Mouse (Mus musculus) hindbrain, embryonic 16.5 days (tissue): Measurements from ENCODE around the gene Asl. TPM values are rescaled to one million over a fixed set of nuclear protein-coding genes. Genes with fewer than 3 reads are reported as not detected.

Source experiments
- ATAC-seq: fragments of 200-750 bp; cut with Nextera tagmentation; 2 replicates; pipeline ENCODE4 v1.8.0; 2017; ENCODE audit warnings: moderate TSS enrichment, moderate library complexity
- H3K27ac ChIP-seq: fragments of 300-500 bp; sonication (generic); 2 replicates; pipeline ENCODE4 v1.5.1; 2014; ENCODE audit warnings: low read depth, mild to moderate bottlenecking, control low read depth, low read length, moderate library complexity
- H3K27me3 ChIP-seq: fragments of 300-500 bp; sonication (generic); replicated peaks from 2 replicates; pipeline ENCODE4 v1.6.1; 2014; ENCODE audit warnings: low read length; ENCODE audit not compliant: control insufficient read depth, insufficient read depth
- H3K36me3 ChIP-seq: fragments of 300-500 bp; sonication (generic); 2 replicates; pipeline ENCODE4 v1.6.1; 2014; ENCODE audit warnings: mild to moderate bottlenecking, low read length, moderate library complexity, mixed read lengths; ENCODE audit not compliant: control insufficient read depth, insufficient read depth
- H3K4me1 ChIP-seq: fragments of 300-500 bp; sonication (generic); 2 replicates; pipeline ENCODE4 v1.6.1; 2014; ENCODE audit warnings: low read depth, low read length; ENCODE audit not compliant: control insufficient read depth, insufficient read depth
- H3K4me2 ChIP-seq: fragments of 300-500 bp; sonication (generic); 2 replicates; pipeline ENCODE4 v1.6.1; 2014; ENCODE audit warnings: mild to moderate bottlenecking, low read length, control low read depth, moderate library complexity
- H3K4me3 ChIP-seq: fragments of 300-500 bp; sonication (generic); 2 replicates; pipeline ENCODE4 v1.5.1; 2014; ENCODE audit warnings: mild to moderate bottlenecking, low read length, control low read depth, moderate library complexity
- H3K9ac ChIP-seq: fragments of 300-500 bp; sonication (generic); 2 replicates; pipeline ENCODE4 v1.6.1; 2014; ENCODE audit warnings: low read depth, mild to moderate bottlenecking, control low read depth, low read length, moderate library complexity
- H3K9me3 ChIP-seq: fragments of 300-500 bp; sonication (generic); 2 replicates; pipeline ENCODE4 v1.6.1; 2014; ENCODE audit warnings: mild to moderate bottlenecking, low read length, moderate library complexity; ENCODE audit not compliant: control insufficient read depth
- WGBS: fragments of 180-500 bp; shearing (Covaris S2); extraction: QIAGEN DNeasy Blood & Tissue Kit; methylation state at CpG from one replicate; pipeline ENCODE4 v1.1.7; 2014; 5-methylcytosine and 5-hydroxymethylcytosine counted together
- polyA plus RNA-seq: library from polyadenylated mRNA; unstranded; fragments of >200 nt; fragmentation: Nextera tagmentation; extraction: Ambion mirVana; gene quantifications from 2 replicates; pipeline ENCODE4 v1.2.1, GENCODE M21; 2015

The Asl gene
- polyA plus RNA-seq, 1 experiment from 2014 or later: 49.5 TPM

DNA sequence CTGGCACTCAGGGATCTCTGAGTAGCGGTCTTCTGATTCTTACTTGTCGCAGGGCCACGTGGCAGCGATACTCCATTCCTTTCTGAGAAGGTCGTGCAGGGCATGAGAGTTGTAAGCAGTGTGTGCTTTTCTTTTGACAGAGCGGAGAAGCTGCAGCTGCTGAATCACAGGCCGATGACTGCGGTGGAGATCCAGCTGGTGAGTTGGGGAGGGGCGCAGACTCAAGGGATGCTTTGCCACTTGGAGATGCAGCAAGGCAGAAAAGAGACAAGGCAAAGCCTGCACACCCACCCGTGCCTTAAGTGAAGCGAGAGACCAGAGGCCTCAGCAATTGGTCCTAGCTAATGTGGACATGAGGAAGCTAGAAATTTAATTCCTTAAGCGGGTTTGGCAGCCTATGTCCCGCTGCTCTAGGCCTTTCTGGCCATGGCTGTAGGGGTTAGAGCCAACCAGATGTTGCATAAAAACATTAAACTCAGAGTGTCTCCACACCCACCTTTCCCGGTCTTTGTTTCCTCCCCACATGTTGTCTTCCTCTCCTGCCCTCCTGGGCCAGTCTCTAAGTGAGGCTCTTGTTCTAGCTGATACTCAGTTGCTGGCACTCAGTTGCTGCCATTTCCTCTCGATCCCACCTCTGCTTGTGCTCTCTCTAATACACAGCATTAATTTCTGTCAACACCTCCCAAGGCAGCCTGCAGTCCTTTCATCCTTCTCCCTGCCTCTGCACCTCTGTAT is 19.9 kb upstream of the Asl start:
- H3K9ac ChIP-seq: no peak overlapping the region
- WGBS: 78% methylated on average over 15 of the region's 15 CpGs
- ATAC-seq: 0 out of 2 replicates have a peak, but pooled peaks have one; percentile 30
- H3K4me2 ChIP-seq: no peak overlapping the region
- H3K36me3 ChIP-seq: peaks cover 20% of the 10 kb centered on the region
- no peak overlapping the region for H3K4me3 ChIP-seq
- H3K4me1 ChIP-seq: no peaks in the 10 kb centered on the region
- no peaks in the 10 kb centered on the region for H3K9me3 ChIP-seq
- H3K27ac ChIP-seq: peak overlapping the region; percentile 44
- no peaks in the 10 kb centered on the region for H3K27me3 ChIP-seq

- Histone ChIP-seq H3K4me1 (no peaks in the 10 kb centered on the region), H3K4me2 (no peak overlapping the region), H3K9ac (no peak overlapping the region), H3K27me3 (no peaks in the 10 kb centered on the region), H3K4me3 (no peak overlapping the region), H3K36me3 (peaks cover 25% of the 10 kb centered on the region), H3K9me3 (no peaks in the 10 kb centered on the region), H3K27ac (no peak overlapping the region)
- WGBS: 84% methylated on average over 6 of the region's 6 CpGs
- ATAC-seq: no peak
These were observed 18.0 kb upstream of the Asl start for GRCm38 (mm10) chr5:130047013-130047412.

DNA sequence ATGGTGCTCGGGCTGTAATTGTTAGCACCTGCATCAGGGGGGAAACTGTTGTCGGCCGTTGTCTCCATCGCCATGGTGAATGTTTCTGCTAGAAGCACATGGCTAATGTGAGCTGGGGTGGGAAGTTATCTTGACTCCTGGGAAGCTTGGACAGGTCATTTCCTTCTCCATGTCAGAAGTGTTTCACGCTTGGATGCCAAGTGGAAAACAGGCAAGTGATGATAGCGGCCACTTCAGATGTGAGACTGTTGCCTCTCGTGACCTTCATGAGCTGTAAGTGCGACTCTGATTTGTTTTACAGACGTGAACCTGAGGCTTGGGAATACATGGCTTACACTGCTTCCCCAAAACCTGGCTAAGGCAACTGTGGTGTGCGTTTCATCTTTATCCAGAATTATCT is 17.5 kb upstream of the Asl start:
- Histone ChIP-seq H3K27me3 (no peaks in the 10 kb centered on the region), H3K9me3 (no peaks in the 10 kb centered on the region), H3K27ac (no peak overlapping the region), H3K9ac (no peak overlapping the region), H3K4me2 (no peak overlapping the region), H3K4me1 (no peaks in the 10 kb centered on the region), H3K36me3 (peaks cover 29% of the 10 kb centered on the region), H3K4me3 (no peak overlapping the region)
- 83% methylated on average over 10 of the region's 10 CpGs for WGBS
- no peak for ATAC-seq

- no peak for ATAC-seq
- Histone ChIP-seq H3K9me3 (no peaks in the 10 kb centered on the region), H3K4me3 (no peak overlapping the region), H3K36me3 (peaks cover 24% of the 10 kb centered on the region), H3K4me2 (no peak overlapping the region), H3K27me3 (no peaks in the 10 kb centered on the region), H3K4me1 (no peaks in the 10 kb centered on the region), H3K9ac (no peak overlapping the region), H3K27ac (no peak overlapping the region)
- WGBS: 86% methylated on average over 7 of the region's 7 CpGs
These were observed 17.1 kb upstream of the Asl start for GRCm38 (mm10) chr5:130046100-130046499.

- peaks cover 31% of the 10 kb centered on the region for H3K36me3 ChIP-seq
- no peak overlapping the region for H3K4me3 ChIP-seq
- no peak overlapping the region for H3K27ac ChIP-seq
- no peaks in the 10 kb centered on the region for H3K4me1 ChIP-seq
- no peak overlapping the region for H3K4me2 ChIP-seq
- no peaks in the 10 kb centered on the region for H3K9me3 ChIP-seq
- 67% methylated on average over 7 of the region's 7 CpGs for WGBS
- H3K27me3 ChIP-seq: no peaks in the 10 kb centered on the region
- H3K9ac ChIP-seq: no peak overlapping the region
- ATAC-seq: no peak
These were observed 15.2 kb upstream of the Asl start for GRCm38 (mm10) chr5:130044201-130044695.

GRCm38 (mm10) chr5:130043741-130044140 is 14.7 kb upstream of the Asl start:
- H3K4me2 ChIP-seq: no peak overlapping the region
- H3K27me3 ChIP-seq: no peaks in the 10 kb centered on the region
- no peak overlapping the region for H3K27ac ChIP-seq
- no peak overlapping the region for H3K9ac ChIP-seq
- H3K36me3 ChIP-seq: peaks cover 31% of the 10 kb centered on the region
- no peak for ATAC-seq
- whole genome bisulfite sequencing: 94% methylated on average over 3 of the region's 3 CpGs
- H3K9me3 ChIP-seq: no peaks in the 10 kb centered on the region
- H3K4me1 ChIP-seq: no peaks in the 10 kb centered on the region
- no peak overlapping the region for H3K4me3 ChIP-seq

DNA sequence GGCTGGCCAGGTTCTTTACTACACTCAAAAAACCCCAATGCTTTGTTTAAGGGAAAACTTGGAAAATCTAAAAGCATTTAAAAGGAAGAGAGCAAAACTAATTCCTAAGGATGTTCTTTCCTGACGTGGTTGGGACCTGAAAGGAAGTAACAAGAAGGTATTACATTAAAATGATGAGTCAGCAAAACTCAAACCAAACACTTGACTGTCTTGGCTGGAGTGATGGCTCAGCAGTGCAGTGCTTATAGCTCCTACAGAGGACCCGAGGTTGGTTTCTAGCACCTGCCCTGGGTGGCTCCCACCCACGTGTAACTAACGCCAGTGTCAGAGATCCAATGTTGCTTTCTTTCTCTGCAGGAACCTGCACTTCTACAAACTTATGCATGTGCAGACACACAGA is 12.2 kb upstream of the Asl start:
- Histone ChIP-seq H3K4me1 (no peaks in the 10 kb centered on the region), H3K9me3 (no peaks in the 10 kb centered on the region), H3K27ac (no peak overlapping the region), H3K36me3 (peaks cover 28% of the 10 kb centered on the region), H3K9ac (no peak overlapping the region), H3K27me3 (no peaks in the 10 kb centered on the region), H3K4me3 (no peak overlapping the region), H3K4me2 (no peak overlapping the region)
- no peak for ATAC-seq
- WGBS: 88% methylated on average over 4 of the region's 4 CpGs

DNA sequence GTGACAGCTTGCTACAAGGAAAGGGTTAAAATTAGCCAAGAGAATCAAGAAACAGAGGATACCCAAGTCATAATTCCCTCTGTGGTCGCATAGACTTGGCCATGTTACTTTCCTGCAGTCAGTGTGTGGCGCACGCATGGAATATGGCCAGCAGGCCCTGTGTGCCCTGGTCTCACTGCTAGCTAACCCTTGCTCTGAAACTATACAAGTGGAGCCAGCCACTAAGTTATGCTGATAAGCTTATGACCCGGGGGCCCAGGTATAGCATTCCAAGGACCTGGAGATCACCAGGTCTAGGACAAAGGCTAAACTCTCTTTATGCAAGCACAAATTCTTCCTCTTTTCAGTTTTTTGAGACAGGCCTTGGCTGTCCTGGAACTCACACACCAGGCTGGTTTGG is 11.8 kb upstream of the Asl start:
- WGBS: 93% methylated on average over 4 of the region's 4 CpGs
- no peaks in the 10 kb centered on the region for H3K4me1 ChIP-seq
- peaks cover 28% of the 10 kb centered on the region for H3K36me3 ChIP-seq
- no peak overlapping the region for H3K27ac ChIP-seq
- H3K4me3 ChIP-seq: no peak overlapping the region
- no peaks in the 10 kb centered on the region for H3K9me3 ChIP-seq
- no peak overlapping the region for H3K9ac ChIP-seq
- H3K4me2 ChIP-seq: no peak overlapping the region
- ATAC-seq: no peak
- H3K27me3 ChIP-seq: no peaks in the 10 kb centered on the region

DNA sequence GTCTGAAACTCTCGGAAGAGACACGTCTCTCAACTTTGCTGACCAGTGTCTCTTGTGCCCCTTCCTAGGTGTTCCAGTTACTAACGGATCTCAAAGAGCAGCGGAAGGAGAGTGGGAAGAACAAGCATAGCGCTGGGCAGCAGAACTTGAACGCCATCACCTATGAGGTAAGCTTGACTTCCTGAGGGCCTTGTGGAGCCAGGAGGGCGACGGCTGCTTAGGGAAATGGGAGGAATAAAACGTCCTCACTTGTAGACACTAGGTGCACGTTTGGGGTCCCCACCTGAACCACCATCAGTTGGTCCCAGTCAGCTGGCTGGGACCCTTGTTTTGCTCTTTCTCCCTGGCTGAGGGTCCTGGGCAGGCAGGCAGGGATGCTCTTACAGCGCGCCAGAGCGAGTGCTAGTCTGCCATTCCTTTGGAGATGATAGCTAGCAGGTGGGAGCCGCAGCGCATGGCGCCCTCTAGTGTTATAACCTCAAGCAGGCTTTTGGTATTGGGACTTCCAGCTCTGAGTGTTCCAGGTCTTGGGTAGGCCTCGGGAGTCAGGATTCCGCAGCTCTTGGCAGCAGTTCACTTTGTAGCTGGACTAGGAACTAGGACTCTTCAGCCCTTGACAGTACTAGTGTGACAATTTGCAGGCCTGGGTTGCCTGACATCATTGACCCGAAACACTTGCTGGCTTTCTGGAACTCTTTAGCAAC is 8.9 kb upstream of the Asl start:
- H3K9ac ChIP-seq: no peak overlapping the region
- no peaks in the 10 kb centered on the region for H3K9me3 ChIP-seq
- 65% methylated on average over 19 of the region's 19 CpGs for WGBS
- no peak overlapping the region for H3K4me2 ChIP-seq
- no peak overlapping the region for H3K27ac ChIP-seq
- no peaks in the 10 kb centered on the region for H3K27me3 ChIP-seq
- ATAC-seq: no peak
- H3K4me1 ChIP-seq: no peaks in the 10 kb centered on the region
- no peak overlapping the region for H3K4me3 ChIP-seq
- H3K36me3 ChIP-seq: peaks cover 29% of the 10 kb centered on the region
